Mouse (Mus musculus) neural tube, embryonic 14.5 days (tissue): ENCODE measurements around the gene Rab25. TPM values are rescaled to one million over a fixed set of nuclear protein-coding genes. Genes with fewer than 3 reads are reported as not detected.

Experiments
- ATAC-seq: fragments of 200-750 bp; cut with Nextera tagmentation; 2 replicates; pipeline ENCODE4 v1.8.0; 2017; ENCODE audit warnings: low read depth, mild to moderate bottlenecking, moderate TSS enrichment, moderate library complexity
- H3K27ac ChIP-seq: fragments of 300-500 bp; sonication (generic); 2 replicates; pipeline ENCODE4 v1.5.1; 2014; ENCODE audit warnings: low read depth, mild to moderate bottlenecking, control low read depth, low read length, moderate library complexity, mixed read lengths
- H3K27me3 ChIP-seq: fragments of 300-500 bp; sonication (generic); 2 replicates; pipeline ENCODE4 v1.6.1; 2014; ENCODE audit warnings: low read length; ENCODE audit not compliant: control insufficient read depth, insufficient read depth
- H3K36me3 ChIP-seq: fragments of 300-500 bp; sonication (generic); 2 replicates; pipeline ENCODE4 v1.6.1; 2014; ENCODE audit warnings: low read length, mixed read lengths; ENCODE audit not compliant: control insufficient read depth, insufficient read depth
- H3K4me1 ChIP-seq: fragments of 300-500 bp; sonication (generic); 2 replicates; pipeline ENCODE4 v1.6.1; 2014; ENCODE audit warnings: low read length; ENCODE audit not compliant: control insufficient read depth, insufficient read depth
- H3K4me2 ChIP-seq: fragments of 300-500 bp; sonication (generic); 2 replicates; pipeline ENCODE4 v1.6.1; 2014; ENCODE audit warnings: mild to moderate bottlenecking, low read depth, low read length, control low read depth
- H3K4me3 ChIP-seq: fragments of 300-500 bp; sonication (generic); 2 replicates; pipeline ENCODE4 v1.5.1; 2014; ENCODE audit warnings: low read depth, low read length, control low read depth, mixed read lengths
- H3K9ac ChIP-seq: fragments of 300-500 bp; sonication (generic); replicated peaks from 2 replicates; pipeline ENCODE4 v1.6.1; 2014; ENCODE audit warnings: low read depth, mild to moderate bottlenecking, control low read depth, low read length, mixed read lengths
- H3K9me3 ChIP-seq: fragments of 300-500 bp; sonication (generic); 2 replicates; pipeline ENCODE4 v1.6.1; 2016; ENCODE audit warnings: low read length; ENCODE audit not compliant: control insufficient read depth
- WGBS: fragments of 180-500 bp; shearing (Covaris S2); extraction: QIAGEN DNeasy Blood & Tissue Kit; methylation state at CpG from one replicate; pipeline ENCODE4 v1.1.7; 2014; 5-methylcytosine and 5-hydroxymethylcytosine counted together
- polyA plus RNA-seq: library from polyadenylated mRNA; unstranded; fragments of >200 nt; fragmentation: Nextera tagmentation; extraction: Ambion mirVana; gene quantifications from 2 replicates; pipeline ENCODE4 v1.2.1, GENCODE M21; 2014

Gene Rab25
- polyA plus RNA-seq, 1 experiment from 2014 or later, result not detected

DNA sequence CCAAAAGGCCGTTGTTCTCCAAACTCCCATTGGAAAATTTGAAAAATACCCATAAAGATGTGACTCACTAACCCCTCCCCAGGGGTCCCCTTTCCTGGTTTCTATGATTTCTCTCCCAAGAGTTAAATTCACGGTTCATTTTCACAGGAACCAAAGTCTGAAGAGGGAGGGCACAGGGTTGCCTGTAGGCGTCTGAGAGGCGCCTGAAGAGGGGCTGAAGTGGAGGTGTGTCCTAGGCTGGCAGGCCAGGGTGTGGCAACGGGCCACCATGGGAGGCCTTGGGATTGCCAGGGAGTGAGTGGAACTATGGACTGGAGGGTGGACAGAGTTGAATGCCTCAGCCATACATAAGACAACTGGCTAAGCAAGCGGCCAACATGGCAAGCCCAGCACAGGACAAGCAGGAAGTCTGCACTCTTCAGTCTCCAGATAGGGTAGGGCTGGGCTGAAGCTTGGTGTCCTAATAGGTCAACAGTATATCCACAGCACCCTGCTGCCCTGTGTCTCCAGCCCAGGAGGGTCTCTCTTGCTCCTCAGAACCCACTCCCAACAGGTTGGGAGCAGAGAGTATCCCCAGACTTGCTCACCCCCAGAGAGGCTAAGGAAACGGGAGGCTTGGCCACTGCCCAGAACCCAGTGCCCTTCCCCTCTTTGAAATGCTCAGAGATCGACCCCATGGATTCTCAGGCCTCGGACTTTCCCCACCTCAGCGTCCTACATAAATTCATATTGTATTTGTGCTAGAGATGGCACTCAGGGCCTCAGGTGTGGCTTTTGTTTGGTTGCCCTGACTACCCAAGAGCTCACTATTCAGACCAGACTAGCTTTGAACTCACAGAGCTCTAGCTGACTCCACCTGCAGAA lies 33.6 kb downstream of the Rab25 start:
- no peaks in the 10 kb centered on the region for H3K27me3 ChIP-seq
- no peaks in the 10 kb centered on the region for H3K9me3 ChIP-seq
- H3K27ac ChIP-seq, result no peak overlapping the region
- no peak for ATAC-seq
- H3K36me3 ChIP-seq, result no peaks in the 10 kb centered on the region
- H3K4me3 ChIP-seq, result no peak overlapping the region
- no peak overlapping the region for H3K9ac ChIP-seq
- 80% methylated on average over 10 of the region's 10 CpGs for WGBS
- H3K4me2 ChIP-seq, result no peak overlapping the region
- peaks cover 21% of the 10 kb centered on the region for H3K4me1 ChIP-seq

DNA sequence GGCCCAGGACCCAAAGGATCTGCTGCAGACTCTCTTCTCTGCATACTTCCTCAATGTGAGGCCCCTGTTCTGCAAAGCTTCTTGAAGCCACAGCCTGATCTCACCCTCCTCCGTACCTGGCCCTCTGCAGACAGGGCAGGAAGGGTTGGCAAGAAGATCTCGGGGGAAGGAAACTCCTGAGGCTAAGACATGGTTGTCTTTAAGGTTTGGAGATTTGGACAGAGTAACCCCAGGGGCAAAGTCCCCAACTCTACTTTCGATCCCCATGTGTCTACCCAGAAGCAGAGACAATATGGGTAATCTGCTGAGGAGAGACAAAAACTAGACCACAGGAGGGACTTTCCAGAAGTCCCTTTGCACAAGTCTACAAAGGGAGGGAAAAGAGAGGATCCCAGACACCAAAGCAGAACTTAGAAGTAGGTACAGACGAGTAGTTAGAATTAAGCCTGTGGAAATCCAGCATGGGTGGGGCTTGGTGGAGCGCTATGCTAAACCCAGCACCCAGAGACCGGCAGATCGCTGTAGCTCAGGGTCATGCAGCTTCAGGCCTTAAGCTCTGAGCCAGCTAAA lies 34.5 kb downstream of the Rab25 start:
- ATAC-seq, result no peak
- no peaks in the 10 kb centered on the region for H3K27me3 ChIP-seq
- peaks cover 25% of the 10 kb centered on the region for H3K4me1 ChIP-seq
- no peak overlapping the region for H3K9ac ChIP-seq
- H3K4me3 ChIP-seq, result no peak overlapping the region
- H3K36me3 ChIP-seq, result no peaks in the 10 kb centered on the region
- WGBS, result 87% methylated on average over 7 of the region's 7 CpGs
- no peak overlapping the region for H3K4me2 ChIP-seq
- no peak overlapping the region for H3K27ac ChIP-seq
- no peaks in the 10 kb centered on the region for H3K9me3 ChIP-seq

DNA sequence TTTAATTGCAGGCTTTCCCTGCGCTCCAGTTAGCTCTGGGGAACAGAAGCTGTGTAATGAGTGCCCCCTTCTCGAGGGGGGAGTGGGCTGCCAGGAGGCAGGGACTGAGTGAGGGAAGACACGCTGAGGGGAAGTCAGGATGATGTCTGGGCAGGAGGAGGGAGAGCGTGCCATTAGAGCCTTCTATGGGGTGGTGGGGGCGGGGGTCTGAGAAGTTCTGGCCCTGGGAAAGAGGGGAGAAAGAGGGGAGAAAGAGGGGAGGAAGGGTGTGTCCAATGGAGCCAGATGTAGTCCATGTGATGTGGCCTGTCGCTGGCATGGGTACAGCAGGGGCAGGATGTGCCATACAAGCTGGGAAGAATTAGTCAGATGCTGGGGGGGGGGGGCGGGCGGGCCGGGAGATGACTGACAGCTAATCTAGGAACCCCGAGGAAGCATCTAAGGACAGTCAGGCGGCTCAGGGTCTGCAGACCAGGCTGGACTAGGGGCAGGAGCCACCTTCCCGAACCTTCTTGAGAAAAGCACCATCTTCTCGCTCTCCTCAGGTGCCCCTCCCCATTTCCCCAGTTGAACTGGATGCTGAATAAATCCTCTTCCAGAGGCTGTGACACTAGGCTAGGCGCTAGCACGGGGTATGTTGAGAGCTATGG lies 35.1 kb downstream of the Rab25 start:
- Histone ChIP-seq H3K4me2 (no peak overlapping the region), H3K4me1 (peaks cover 25% of the 10 kb centered on the region), H3K9ac (no peak overlapping the region), H3K36me3 (no peaks in the 10 kb centered on the region), H3K27me3 (no peaks in the 10 kb centered on the region), H3K9me3 (no peaks in the 10 kb centered on the region), H3K4me3 (no peak overlapping the region), H3K27ac (no peak overlapping the region)
- 45% methylated on average over 11 of the region's 15 CpGs for WGBS
- no peak for ATAC-seq

DNA sequence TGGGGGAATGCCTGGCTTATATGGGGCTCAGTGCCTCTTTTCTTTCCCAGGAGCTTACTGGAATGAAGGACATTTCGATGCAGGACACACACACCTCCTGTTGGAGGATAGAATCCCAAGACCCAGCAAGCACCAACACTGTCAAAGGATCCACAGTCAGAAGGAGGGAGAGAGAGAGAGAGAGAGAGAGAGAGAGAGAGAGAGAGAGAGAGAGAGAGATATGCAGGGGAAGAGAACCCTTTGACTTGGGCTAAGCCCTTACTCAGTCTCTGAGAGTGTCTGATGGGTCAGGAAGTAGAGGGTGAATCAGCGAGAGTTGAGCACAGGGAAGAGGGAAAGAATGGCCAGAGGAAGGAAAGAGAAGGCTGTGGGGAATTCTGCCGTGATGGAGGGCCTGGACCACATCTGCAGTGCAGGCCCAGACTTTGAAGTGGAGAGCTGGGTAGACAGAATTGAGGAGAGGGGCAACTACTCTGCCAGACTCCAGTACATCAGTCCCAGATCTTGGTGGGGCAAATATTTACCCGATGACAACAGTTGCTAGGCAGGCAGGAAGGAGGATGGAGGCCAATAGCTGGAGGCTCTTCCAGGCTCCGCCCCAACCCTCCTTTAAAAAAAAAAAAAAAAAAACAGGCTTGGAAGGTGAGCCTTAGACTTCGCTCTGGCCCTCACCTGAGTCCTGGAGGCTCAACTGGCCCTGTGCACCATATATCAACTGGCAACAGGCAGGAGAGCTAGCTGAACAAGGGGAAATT lies 35.8 kb downstream of the Rab25 start:
- no peak overlapping the region for H3K4me2 ChIP-seq
- peaks cover 25% of the 10 kb centered on the region for H3K4me1 ChIP-seq
- H3K27ac ChIP-seq, result no peak overlapping the region
- whole genome bisulfite sequencing, result 46% methylated on average over 6 of the region's 6 CpGs
- H3K9me3 ChIP-seq, result no peaks in the 10 kb centered on the region
- ATAC-seq, result no peak
- no peak overlapping the region for H3K4me3 ChIP-seq
- H3K36me3 ChIP-seq, result no peaks in the 10 kb centered on the region
- no peak overlapping the region for H3K9ac ChIP-seq
- no peaks in the 10 kb centered on the region for H3K27me3 ChIP-seq

DNA sequence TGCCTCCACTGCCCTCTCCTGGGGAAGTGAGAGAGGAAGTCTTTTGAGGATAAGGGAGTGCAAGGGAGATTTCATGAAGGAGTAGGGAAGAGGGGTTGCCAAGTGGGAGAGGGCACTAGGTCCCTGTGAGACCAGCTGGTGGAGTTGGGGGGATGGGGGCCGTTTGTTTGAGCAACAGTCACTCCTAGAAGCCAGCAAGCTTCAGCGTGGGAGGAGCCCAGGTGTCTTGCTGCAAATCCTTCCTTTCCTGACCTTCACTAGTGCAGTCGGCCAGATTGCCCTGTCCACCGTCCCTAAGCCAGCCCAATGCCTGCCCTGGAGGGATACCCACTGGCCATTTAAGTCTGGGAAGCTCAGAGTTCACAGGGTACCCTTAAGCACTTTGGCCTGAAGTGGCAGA lies 36.5 kb downstream of the Rab25 start:
- Histone ChIP-seq H3K9ac (no peak overlapping the region), H3K27me3 (no peaks in the 10 kb centered on the region), H3K9me3 (no peaks in the 10 kb centered on the region), H3K4me1 (peaks cover 25% of the 10 kb centered on the region), H3K4me2 (no peak overlapping the region), H3K27ac (no peak overlapping the region), H3K36me3 (no peaks in the 10 kb centered on the region), H3K4me3 (no peak overlapping the region)
- 72% methylated on average over 4 of the region's 4 CpGs for WGBS
- no peak for ATAC-seq

DNA sequence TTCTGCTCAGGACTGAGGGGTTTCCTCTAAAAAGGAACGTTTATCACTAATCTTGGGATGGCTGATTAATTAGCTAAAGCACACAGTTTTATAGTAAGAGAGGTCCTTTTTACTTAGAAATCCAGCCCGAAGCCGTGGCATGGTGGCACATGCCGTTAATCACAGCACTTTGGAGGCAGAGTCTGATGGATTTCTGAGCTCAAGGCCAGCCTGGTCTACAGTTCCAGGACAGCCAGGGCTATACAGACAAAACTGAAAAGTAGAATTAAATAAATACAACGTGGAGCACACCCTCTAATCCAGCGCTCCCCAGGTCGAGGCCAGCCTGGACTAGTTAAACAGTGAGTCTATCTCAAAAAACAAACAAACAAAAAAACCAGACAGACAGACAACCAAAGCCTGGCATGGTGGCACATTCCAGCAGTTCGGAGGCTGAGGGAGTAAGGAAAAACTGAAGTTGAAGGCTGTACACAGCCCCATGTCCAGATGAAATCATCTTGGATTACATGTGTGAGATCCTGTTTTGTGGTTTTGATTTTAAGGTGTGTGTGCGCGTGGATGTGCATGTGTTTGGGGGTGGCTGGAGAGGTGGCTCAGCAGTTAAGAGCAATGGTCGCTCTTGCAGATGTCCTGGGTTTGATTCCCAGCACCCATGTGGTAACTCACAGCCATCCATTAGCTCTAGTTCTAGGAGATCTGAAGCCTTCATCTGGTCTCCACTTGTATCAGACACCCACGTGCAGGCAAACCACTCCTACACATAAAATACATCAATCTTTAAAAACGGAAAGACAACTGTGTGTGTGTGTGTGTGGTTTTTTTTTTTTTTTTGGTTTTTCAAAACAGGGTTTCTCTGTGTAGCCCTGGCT lies 37.4 kb downstream of the Rab25 start:
- Histone ChIP-seq H3K36me3 (no peaks in the 10 kb centered on the region), H3K27ac (peak overlapping the region; percentile 91), H3K4me2 (peak overlapping the region; percentile 61), H3K4me3 (peak overlapping the region; percentile 30), H3K9ac (0 out of 2 replicates have a peak overlapping the region, but pooled peaks have one; percentile 16), H3K27me3 (no peaks in the 10 kb centered on the region), H3K4me1 (peaks cover 25% of the 10 kb centered on the region), H3K9me3 (no peaks in the 10 kb centered on the region)
- WGBS, result 50% methylated on average over 13 of the region's 13 CpGs
- ATAC-seq, result peak; percentile 3; the same call in 1 of the 2 replicates

DNA sequence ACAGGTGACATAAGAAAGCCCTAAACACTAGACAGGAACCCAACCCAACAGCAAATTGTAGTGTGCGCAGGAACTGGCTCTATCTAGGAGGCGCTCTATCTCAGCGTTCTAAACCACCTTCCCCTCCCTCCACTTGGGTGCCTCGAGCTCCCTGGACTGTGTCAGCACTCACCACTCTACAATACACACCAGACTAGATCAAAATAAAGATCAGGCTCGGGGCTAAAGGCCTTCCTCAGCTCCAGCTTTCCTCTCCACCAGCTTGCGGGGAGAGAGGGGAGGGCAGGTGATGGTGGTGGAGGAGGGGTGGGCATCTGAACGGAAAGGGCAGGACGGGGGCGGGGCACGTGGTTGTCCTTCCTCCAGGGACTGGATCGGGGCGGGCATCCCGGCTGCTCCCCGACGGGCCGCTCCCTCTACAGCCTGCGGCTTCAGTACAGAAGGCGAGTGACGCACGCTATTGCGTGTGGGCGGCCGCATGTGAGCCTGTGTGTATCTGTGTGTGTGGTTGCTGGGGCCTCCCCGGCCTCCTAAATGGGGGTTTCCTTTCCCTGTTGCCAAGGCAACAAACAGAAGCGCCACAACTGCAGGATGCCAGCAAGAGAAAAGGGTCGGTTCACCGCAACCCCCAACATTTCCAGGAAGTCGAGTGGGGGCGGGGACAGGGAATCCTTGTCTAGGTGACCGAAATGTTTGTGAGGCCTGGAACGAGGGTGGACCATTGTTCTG lies 38.2 kb downstream of the Rab25 start, which contains the start of gene Lmna:
Gene Lmna (minus strand): TSS at position 265 of the 729 bp plus-strand sequence.
- peak; percentile 97 for ATAC-seq
- 1% methylated on average over 31 of the region's 31 CpGs for WGBS

More for the DNA sequence above, 38.2 kb downstream of the Rab25 start, which contains the start of gene Lmna:
- Histone ChIP-seq H3K27me3 (no peaks in the 10 kb centered on the region), H3K9me3 (no peaks in the 10 kb centered on the region), H3K27ac (peak within 1 kb of the TSS; percentile 91), H3K36me3 (no peaks in the 10 kb centered on the region), H3K4me3 (peak within 1 kb of the TSS; percentile 30), H3K9ac (peak within 1 kb of the TSS; percentile 46), H3K4me1 (peaks cover 25% of the 10 kb centered on the region), H3K4me2 (peak within 1 kb of the TSS; percentile 61)
